Mouse (Mus musculus) stomach, embryonic 14.5 days (tissue): Measurements from ENCODE around the gene Nadsyn1. TPM values are rescaled to one million over a fixed set of nuclear protein-coding genes. Genes with fewer than 3 reads are reported as not detected.
A peak's percentile ranks its signal among the peaks of the same experiment; 100 is the strongest.

ENCODE experiments used
- ATAC-seq: fragments of 200-750 bp; cut with Nextera tagmentation; 2 replicates; pipeline ENCODE4 v1.8.0; 2017; ENCODE audit warnings: low read depth, moderate TSS enrichment; ENCODE audit not compliant: insufficient number of reproducible peaks, insufficient read depth, low FRiP score
- H3K27ac ChIP-seq: fragments of 300-500 bp; sonication (generic); 2 replicates; pipeline ENCODE4 v1.5.1; 2014; ENCODE audit warnings: mild to moderate bottlenecking, low read length, moderate library complexity, mixed read lengths
- H3K27me3 ChIP-seq: fragments of 300-500 bp; sonication (generic); 2 replicates; pipeline ENCODE4 v1.6.1; 2014; ENCODE audit warnings: low read length, control low read depth, mixed read lengths; ENCODE audit not compliant: control insufficient read depth, insufficient read depth
- H3K36me3 ChIP-seq: fragments of 300-500 bp; sonication (generic); 2 replicates; pipeline ENCODE4 v1.6.1; 2014; ENCODE audit warnings: mild to moderate bottlenecking, control low read depth, low read length, moderate library complexity, mixed read lengths; ENCODE audit not compliant: control insufficient read depth, insufficient read depth
- H3K4me1 ChIP-seq: fragments of 300-500 bp; sonication (generic); 2 replicates; pipeline ENCODE4 v1.6.1; 2014; ENCODE audit warnings: low read length, control low read depth, mixed read lengths; ENCODE audit not compliant: control insufficient read depth, insufficient read depth
- H3K4me2 ChIP-seq: fragments of 300-500 bp; sonication (generic); replicated peaks from 2 replicates; pipeline ENCODE4 v1.6.1; 2014; ENCODE audit warnings: low read depth, low read length, control low read depth
- H3K4me3 ChIP-seq: fragments of 300-500 bp; sonication (generic); 2 replicates; pipeline ENCODE4 v1.5.1; 2014; ENCODE audit warnings: low read depth, low read length, control low read depth
- H3K9ac ChIP-seq: fragments of 300-500 bp; sonication (generic); replicated peaks from 2 replicates; pipeline ENCODE4 v1.6.1; 2014; ENCODE audit warnings: low read depth, mild to moderate bottlenecking, control low read depth, low read length, moderate library complexity, mixed read lengths
- H3K9me3 ChIP-seq: fragments of 300-500 bp; sonication (generic); 2 replicates; pipeline ENCODE4 v1.6.1; 2016; ENCODE audit warnings: low read depth, low read length, control low read depth; ENCODE audit not compliant: control insufficient read depth
- WGBS: fragments of 180-500 bp; shearing (Covaris S2); extraction: QIAGEN DNeasy Blood & Tissue Kit; methylation state at CpG from one replicate; pipeline ENCODE4 v1.1.7; 2014; 5-methylcytosine and 5-hydroxymethylcytosine counted together
- microRNA-seq: library from miRNA; unstranded; fragments of <30 nt; microRNA quantifications from one replicate; pipeline ENCODE4, GENCODE M21; 2016
- polyA plus RNA-seq: library from polyadenylated mRNA; unstranded; fragments of >200 nt; fragmentation: Nextera tagmentation; extraction: Ambion mirVana; gene quantifications from 2 replicates; pipeline ENCODE4 v1.2.1, GENCODE M21; 2014

The Nadsyn1 gene
- polyA plus RNA-seq, 1 experiment from 2014 or later, result 8.5 TPM

GRCm38 (mm10) chr7:143753990-143754715 lies 68.5 kb downstream of the Nadsyn1 start:
- H3K4me1 ChIP-seq, result 0 out of 2 replicates have a peak, but pooled peaks cover 3% of the 10 kb centered on the region
- no peaks in the 10 kb centered on the region for H3K9me3 ChIP-seq
- whole genome bisulfite sequencing, result 42% methylated on average over 5 of the region's 5 CpGs
- no peak overlapping the region for H3K9ac ChIP-seq
- H3K36me3 ChIP-seq, result no peaks in the 10 kb centered on the region
- no peak overlapping the region for H3K4me3 ChIP-seq
- ATAC-seq, result no peak
- no peak overlapping the region for H3K27ac ChIP-seq
- no peaks in the 10 kb centered on the region for H3K27me3 ChIP-seq
- no peak overlapping the region for H3K4me2 ChIP-seq

- 72% methylated on average over 3 of the region's 3 CpGs for WGBS
- Histone ChIP-seq H3K27me3 (no peaks in the 10 kb centered on the region), H3K4me1 (0 out of 2 replicates have a peak, but pooled peaks cover 7% of the 10 kb centered on the region), H3K27ac (no peak overlapping the region), H3K4me3 (no peak overlapping the region), H3K36me3 (no peaks in the 10 kb centered on the region), H3K4me2 (no peak overlapping the region), H3K9ac (no peak overlapping the region), H3K9me3 (no peaks in the 10 kb centered on the region)
- ATAC-seq, result no peak
These were observed 70.0 kb downstream of the Nadsyn1 start for GRCm38 (mm10) chr7:143752606-143753005.

GRCm38 (mm10) chr7:143752056-143752455 lies 70.6 kb downstream of the Nadsyn1 start:
- no peak overlapping the region for H3K4me2 ChIP-seq
- no peak overlapping the region for H3K4me3 ChIP-seq
- H3K27ac ChIP-seq, result no peak overlapping the region
- no peaks in the 10 kb centered on the region for H3K9me3 ChIP-seq
- 65% methylated on average over 4 of the region's 4 CpGs for WGBS
- 0 out of 2 replicates have a peak, but pooled peaks cover 7% of the 10 kb centered on the region for H3K4me1 ChIP-seq
- no peak overlapping the region for H3K9ac ChIP-seq
- ATAC-seq, result no peak
- no peaks in the 10 kb centered on the region for H3K36me3 ChIP-seq
- no peaks in the 10 kb centered on the region for H3K27me3 ChIP-seq

GRCm38 (mm10) chr7:143751380-143751779 lies 71.3 kb downstream of the Nadsyn1 start:
- Histone ChIP-seq H3K9me3 (no peaks in the 10 kb centered on the region), H3K9ac (no peak overlapping the region), H3K27ac (no peak overlapping the region), H3K27me3 (no peaks in the 10 kb centered on the region), H3K4me1 (0 out of 2 replicates have a peak, but pooled peaks cover 6% of the 10 kb centered on the region), H3K36me3 (no peaks in the 10 kb centered on the region), H3K4me2 (no peak overlapping the region), H3K4me3 (no peak overlapping the region)
- WGBS, result 70% methylated on average over 1 of the region's 1 CpGs
- no peak for ATAC-seq

- Histone ChIP-seq H3K27ac (no peak overlapping the region), H3K4me2 (no peak overlapping the region; the same call in 1 of the 2 replicates), H3K9ac (no peak overlapping the region), H3K9me3 (no peaks in the 10 kb centered on the region), H3K4me3 (no peak overlapping the region), H3K27me3 (no peaks in the 10 kb centered on the region), H3K36me3 (no peaks in the 10 kb centered on the region), H3K4me1 (0 out of 2 replicates have a peak, but pooled peaks cover 4% of the 10 kb centered on the region)
- 71% methylated on average over 3 of the region's 3 CpGs for WGBS
- no peak for ATAC-seq
These were observed 73.6 kb downstream of the Nadsyn1 start for GRCm38 (mm10) chr7:143749045-143749444.

GRCm38 (mm10) chr7:143748041-143748868 lies 74.4 kb downstream of the Nadsyn1 start:
- no peaks in the 10 kb centered on the region for H3K27me3 ChIP-seq
- H3K27ac ChIP-seq, result peak overlapping the region; percentile 22; the same call in 1 of the 2 replicates
- 0 out of 2 replicates have a peak, but pooled peaks cover 4% of the 10 kb centered on the region for H3K4me1 ChIP-seq
- no peak overlapping the region for H3K4me3 ChIP-seq
- H3K36me3 ChIP-seq, result no peaks in the 10 kb centered on the region
- WGBS, result 3% methylated on average over 16 of the region's 16 CpGs
- no peak overlapping the region for H3K9ac ChIP-seq
- no peaks in the 10 kb centered on the region for H3K9me3 ChIP-seq
- peak; percentile 70 for ATAC-seq
- peak overlapping the region; percentile 43 for H3K4me2 ChIP-seq

Small RNA genes within 50 kb of the gene (microRNA-seq; reads per million reads assigned to microRNA genes)
- gene Gm22064, result not detected

Other genes starting within 250 kb of the Nadsyn1 start
- 51.1 and 58.1 TPM in 2 replicates for gene Cars, start 222.8 kb downstream of the Nadsyn1 start, polyA plus RNA-seq
- 0.17 TPM in 1 of 2 replicates, not detected in the other for gene Tnfrsf26, start 194.1 kb downstream of the Nadsyn1 start, polyA plus RNA-seq
- gene Tnfrsf22, start 173.2 kb downstream of the Nadsyn1 start, polyA plus RNA-seq, result 12.4 and 13.7 TPM in 2 replicates
- 1.7 and 1.9 TPM in 2 replicates for gene Tnfrsf23, start 137.0 kb downstream of the Nadsyn1 start, polyA plus RNA-seq
- gene Osbpl5, start 65.9 kb downstream of the Nadsyn1 start, polyA plus RNA-seq, result 46.1 and 46.6 TPM in 2 replicates
- 0.14 TPM in 1 of 2 replicates, not detected in the other for gene Mrgprg, start 55.9 kb downstream of the Nadsyn1 start, polyA plus RNA-seq
- gene Mrgpre, start 38.3 kb downstream of the Nadsyn1 start, polyA plus RNA-seq, result 1.7 and 2.7 TPM in 2 replicates
- 43.8 and 53.1 TPM in 2 replicates for gene Dhcr7, start 296 bp upstream of the Nadsyn1 start, polyA plus RNA-seq
- gene Gm498, start 44.0 kb upstream of the Nadsyn1 start, polyA plus RNA-seq, result not detected in 2 replicates
- gene Shank2, start 179.1 kb upstream of the Nadsyn1 start, polyA plus RNA-seq, result 1.2 and 1.3 TPM in 2 replicates